Mouse (Mus musculus) left cerebral cortex, adult 2 months (tissue): ENCODE data around the gene Ildr2. TPM values are rescaled to one million over a fixed set of nuclear protein-coding genes. Genes with fewer than 3 reads are reported as not detected.

Experiments used
- DNase-seq, 2 experiments: peaks; one replicate each; pipeline ENCODE4 v3.0.0; 2021 to 2022; ENCODE audit warnings: low spot score in 2 of 2, mixed read lengths in 1 of 2; ENCODE audit errors: extremely low spot score in 1 of 2
- H3K27ac ChIP-seq: fragments of 200-600 bp; 2 replicates; pipeline ENCODE4 v1.8.1; 2022
- H3K4me3 ChIP-seq: fragments of 200-600 bp; 2 replicates; pipeline ENCODE4 v1.8.1; 2022
- CTCF ChIP-seq: fragments of 200-600 bp; IDR thresholded peaks from 2 replicates; pipeline ENCODE4 v1.8.1; 2022; ENCODE audit warnings: antibody characterized with exemption, mild to moderate bottlenecking, moderate library complexity
- intact Hi-C: fragments of 180-260 bp; cut with DNase I; formaldehyde crosslinking; loops from one replicate; pipeline ENCODE4 v1.15.1; 2025
- long read RNA-seq, 2 experiments: library from polyadenylated mRNA; stranded (forward); transcript quantifications; one replicate each; pipeline ENCODE4 v2.0.0; 2021; ENCODE audit warnings: borderline mapping rate in 2 of 2
- total RNA-seq, 2 experiments: library from RNA; stranded (reverse); gene quantifications; 2 replicates each; pipeline ENCODE4 v1.2.3; 2021

The Ildr2 gene
- 100 to 1,000 TPM; 111 to 119 TPM for total RNA-seq
- long read RNA-seq, experiment 1, full-length matches to known transcripts, result 20 of 44 reads
- long read RNA-seq, experiment 1, partial matches to known transcripts, result 3 of 44 reads
- long read RNA-seq, experiment 1, other reads (novel, unspliced or antisense), result 21 of 44 reads
- long read RNA-seq, experiment 2, full-length matches to known transcripts, result 15 of 38 reads
- long read RNA-seq, experiment 2, partial matches to known transcripts, result 5 of 38 reads
- long read RNA-seq, experiment 2, other reads (novel, unspliced or antisense), result 18 of 38 reads

GRCm38 (mm10) chr1:166253898-166254894 lies at the start of gene Ildr2:
Gene Ildr2, plus strand, starts transcription at chr1:166254139.
- DNase-seq, result peak; percentile 73 to 75
- Histone ChIP-seq H3K4me3 (peak within 1 kb of the TSS; percentile 56), H3K27ac (peak within 1 kb of the TSS; percentile 83)
- peak; percentile 45 for TF ChIP-seq CTCF
- intact Hi-C loops, result loop anchor here (2.0 to 10.0 kb wide), 2 partner anchors 63 to 249 kb away; partner anchors contain the start of gene Pou2f1

GRCm38 (mm10) chr1:166204171-166204570 lies 49.8 kb upstream of the Ildr2 start:
- no peak overlapping the region for H3K4me3 ChIP-seq
- TF ChIP-seq CTCF, result no peak
- H3K27ac ChIP-seq, result no peak overlapping the region
- no peak for DNase-seq
- intact Hi-C loops, result no loop called here

- no peak for TF ChIP-seq CTCF
- Histone ChIP-seq H3K4me3 (no peak overlapping the region), H3K27ac (no peak overlapping the region)
- intact Hi-C loops, result loop anchor here (5.0 kb wide), 1 partner anchor 157 kb away; no protein-coding TSS in a partner anchor
- no peak for DNase-seq
Measured at GRCm38 (mm10) chr1:166205159-166205558, 48.8 kb upstream of the Ildr2 start.

GRCm38 (mm10) chr1:166209371-166209770 lies 44.6 kb upstream of the Ildr2 start:
- H3K4me3 ChIP-seq, result no peak overlapping the region
- TF ChIP-seq CTCF, result no peak
- no peak for DNase-seq
- H3K27ac ChIP-seq, result no peak overlapping the region
- intact Hi-C loops, result loop anchor here (5.0 kb wide), 1 partner anchor 153 kb away; no protein-coding TSS in a partner anchor

- Histone ChIP-seq H3K27ac (no peak overlapping the region), H3K4me3 (no peak overlapping the region)
- intact Hi-C loops, result loop anchor here (2.0 kb wide), 1 partner anchor 105 kb away; no protein-coding TSS in a partner anchor
- peak; percentile 54 for TF ChIP-seq CTCF
- DNase-seq, result no peak
Measured at GRCm38 (mm10) chr1:166214181-166214580, 39.8 kb upstream of the Ildr2 start.

- H3K4me3 ChIP-seq, result no peak within 1 kb of the TSS
- DNase-seq, result no peak
- H3K27ac ChIP-seq, result no peak within 1 kb of the TSS
- no peak for TF ChIP-seq CTCF
- intact Hi-C loops, result no loop called here
Measured at GRCm38 (mm10) chr1:166238315-166238969, 15.5 kb upstream of the Ildr2 start, which contains the start of gene Mael. Gene Mael, minus strand, starts transcription at chr1:166238747.

- intact Hi-C loops, result loop anchor here (2.0 to 5.0 kb wide), 2 partner anchors 61 to 62 kb away; no protein-coding TSS in a partner anchor
- no peak overlapping the region for H3K27ac ChIP-seq
Measured at GRCm38 (mm10) chr1:166244285-166244684, 9.7 kb upstream of the Ildr2 start.

GRCm38 (mm10) chr1:166255091-166255490 lies 1.2 kb downstream of the Ildr2 start:
- intact Hi-C loops, result loop anchor here (2.0 to 10.0 kb wide), 4 partner anchors 52 to 250 kb away; partner anchors contain the start of gene Pou2f1
- no peak for TF ChIP-seq CTCF
- DNase-seq, result no peak
- Histone ChIP-seq H3K27ac (peak overlapping the region; percentile 83), H3K4me3 (peak overlapping the region; percentile 56)

More at GRCm38 (mm10) chr1:166244285-166244684, 9.7 kb upstream of the Ildr2 start:
- peak in 1 of 2 experiments; percentile 46 for DNase-seq
- H3K4me3 ChIP-seq, result no peak overlapping the region
- TF ChIP-seq CTCF, result no peak

GRCm38 (mm10) chr1:166255651-166256050 lies 1.7 kb downstream of the Ildr2 start:
- Histone ChIP-seq H3K27ac (peak overlapping the region; percentile 83), H3K4me3 (peak overlapping the region; percentile 56)
- intact Hi-C loops, result loop anchor here (2.0 to 10.0 kb wide), 4 partner anchors 52 to 251 kb away; partner anchors contain the start of gene Pou2f1
- DNase-seq, result no peak
- TF ChIP-seq CTCF, result no peak

GRCm38 (mm10) chr1:166256302-166256701 lies 2.4 kb downstream of the Ildr2 start:
- intact Hi-C loops, result loop anchor here (5.0 to 10.0 kb wide), 3 partner anchors 51 to 252 kb away; partner anchors contain the start of gene Pou2f1
- peak overlapping the region; percentile 56 for H3K4me3 ChIP-seq
- DNase-seq, result no peak
- H3K27ac ChIP-seq, result peak overlapping the region; percentile 83
- no peak for TF ChIP-seq CTCF

GRCm38 (mm10) chr1:166256898-166257297 lies 3.0 kb downstream of the Ildr2 start:
- no peak for TF ChIP-seq CTCF
- no peak for DNase-seq
- Histone ChIP-seq H3K4me3 (peak overlapping the region; percentile 56), H3K27ac (peak overlapping the region; percentile 83)
- intact Hi-C loops, result loop anchor here (5.0 to 10.0 kb wide), 3 partner anchors 50 to 252 kb away; partner anchors contain the start of gene Pou2f1
